Mouse (Mus musculus): Measurements from ENCODE around the gene Crim1. TPM values are rescaled to one million over a fixed set of nuclear protein-coding genes. Genes with fewer than 3 reads are reported as not detected.

Crim1 gene
- total RNA-seq, 1 experiment: 61.7 TPM

- in situ Hi-C loops (cut with MboI; ENCODE audit: low sequenced_read_pairs in 2 of 2, unreplicated experiment in 2 of 2): no loop called here
- no peak for DNase-seq (ENCODE audit: low read depth, low spot score)
- Histone ChIP-seq H3K27ac (ENCODE audit: insufficient read depth, low read depth, low read length, poor library complexity, severe bottlenecking) (no peak overlapping the region), H3K4me3 (ENCODE audit: insufficient read depth in 1 of 2, low read depth in 1 of 2, low read length in 2 of 2, poor library complexity in 1 of 2, severe bottlenecking in 1 of 2) (no peak overlapping the region), H3K9ac (ENCODE audit: insufficient read depth, low read depth, low read length, poor library complexity, severe bottlenecking) (no peak overlapping the region), H3K9me3 (ENCODE audit: control insufficient read depth, insufficient read depth, low read depth, low read length) (no peaks in the 10 kb centered on the region), H3K36me3 (ENCODE audit: control insufficient read depth, insufficient read depth, low read length, poor library complexity, severe bottlenecking) (peaks cover 8% of the 10 kb centered on the region; the same call in 1 of the 2 replicates), H3K4me1 (ENCODE audit: control insufficient read depth in 2 of 2, insufficient read depth in 2 of 2, low read length in 2 of 2, poor library complexity in 1 of 2) (no peaks in the 10 kb centered on the region)
- TF ChIP-seq HCFC1 (IDR thresholded peaks at IDR 0.05; ENCODE audit: borderline replicate concordance, insufficient read depth, low read length) (no peak), CHD2 (IDR thresholded peaks at IDR 0.05; ENCODE audit: low read depth, low read length) (no peak), ZC3H11A (IDR thresholded peaks at IDR 0.05; ENCODE audit: borderline replicate concordance, low read depth, low read length) (no peak), MAFK (IDR thresholded peaks at IDR 0.05; ENCODE audit: insufficient read depth, low read depth, low read length) (no peak), ZNF384 (IDR thresholded peaks at IDR 0.05; ENCODE audit: low read depth, low read length) (no peak)
Observed at GRCm38 (mm10) chr17:78401311-78401710, 201.3 kb downstream of the Crim1 start.

- H3K4me1 ChIP-seq (ENCODE audit: control insufficient read depth in 2 of 2, insufficient read depth in 2 of 2, low read length in 2 of 2, poor library complexity in 1 of 2): no peaks in the 10 kb centered on the region
- in situ Hi-C loops (cut with MboI; ENCODE audit: low sequenced_read_pairs in 2 of 2, unreplicated experiment in 2 of 2): no loop called here
- no peak for TF ChIP-seq CHD2 (IDR thresholded peaks at IDR 0.05; ENCODE audit: low read depth, low read length)
- no peak for TF ChIP-seq MAFK (IDR thresholded peaks at IDR 0.05; ENCODE audit: insufficient read depth, low read depth, low read length)
- no peak for TF ChIP-seq HCFC1 (IDR thresholded peaks at IDR 0.05; ENCODE audit: borderline replicate concordance, insufficient read depth, low read length)
- TF ChIP-seq ZNF384 (IDR thresholded peaks at IDR 0.05; ENCODE audit: low read depth, low read length): no peak
- TF ChIP-seq ZC3H11A (IDR thresholded peaks at IDR 0.05; ENCODE audit: borderline replicate concordance, low read depth, low read length): no peak
- H3K27ac ChIP-seq (ENCODE audit: insufficient read depth, low read depth, low read length, poor library complexity, severe bottlenecking): no peak overlapping the region
- H3K4me3 ChIP-seq (ENCODE audit: insufficient read depth in 1 of 2, low read depth in 1 of 2, low read length in 2 of 2, poor library complexity in 1 of 2, severe bottlenecking in 1 of 2): no peak overlapping the region
- H3K9ac ChIP-seq (ENCODE audit: insufficient read depth, low read depth, low read length, poor library complexity, severe bottlenecking): no peak overlapping the region
- peaks cover 8% of the 10 kb centered on the region; the same call in 1 of the 2 replicates for H3K36me3 ChIP-seq (ENCODE audit: control insufficient read depth, insufficient read depth, low read length, poor library complexity, severe bottlenecking)
- H3K9me3 ChIP-seq (ENCODE audit: control insufficient read depth, insufficient read depth, low read depth, low read length): no peaks in the 10 kb centered on the region
- DNase-seq (ENCODE audit: low read depth, low spot score): no peak
Observed at GRCm38 (mm10) chr17:78401713-78402112, 201.7 kb downstream of the Crim1 start.

GRCm38 (mm10) chr17:78402174-78402573 is 202.1 kb downstream of the Crim1 start:
- Histone ChIP-seq H3K4me3 (ENCODE audit: insufficient read depth in 1 of 2, low read depth in 1 of 2, low read length in 2 of 2, poor library complexity in 1 of 2, severe bottlenecking in 1 of 2) (no peak overlapping the region), H3K27ac (ENCODE audit: insufficient read depth, low read depth, low read length, poor library complexity, severe bottlenecking) (no peak overlapping the region), H3K4me1 (ENCODE audit: control insufficient read depth in 2 of 2, insufficient read depth in 2 of 2, low read length in 2 of 2, poor library complexity in 1 of 2) (no peaks in the 10 kb centered on the region; a peak in 1 of 4 replicates), H3K36me3 (ENCODE audit: control insufficient read depth, insufficient read depth, low read length, poor library complexity, severe bottlenecking) (peaks cover 8% of the 10 kb centered on the region; the same call in 1 of the 2 replicates), H3K9ac (ENCODE audit: insufficient read depth, low read depth, low read length, poor library complexity, severe bottlenecking) (no peak overlapping the region), H3K9me3 (ENCODE audit: control insufficient read depth, insufficient read depth, low read depth, low read length) (no peaks in the 10 kb centered on the region)
- TF ChIP-seq MAFK (IDR thresholded peaks at IDR 0.05; ENCODE audit: insufficient read depth, low read depth, low read length) (no peak), ZNF384 (IDR thresholded peaks at IDR 0.05; ENCODE audit: low read depth, low read length) (no peak), HCFC1 (IDR thresholded peaks at IDR 0.05; ENCODE audit: borderline replicate concordance, insufficient read depth, low read length) (no peak), CHD2 (IDR thresholded peaks at IDR 0.05; ENCODE audit: low read depth, low read length) (no peak), ZC3H11A (IDR thresholded peaks at IDR 0.05; ENCODE audit: borderline replicate concordance, low read depth, low read length) (no peak)
- no peak for DNase-seq (ENCODE audit: low read depth, low spot score)
- in situ Hi-C loops (cut with MboI; ENCODE audit: low sequenced_read_pairs in 2 of 2, unreplicated experiment in 2 of 2): no loop called here

GRCm38 (mm10) chr17:78403229-78403628 is 203.2 kb downstream of the Crim1 start:
- in situ Hi-C loops (cut with MboI; ENCODE audit: low sequenced_read_pairs in 2 of 2, unreplicated experiment in 2 of 2): no loop called here

More at GRCm38 (mm10) chr17:78403229-78403628, 203.2 kb downstream of the Crim1 start:
- Histone ChIP-seq H3K9ac (ENCODE audit: insufficient read depth, low read depth, low read length, poor library complexity, severe bottlenecking) (no peak overlapping the region), H3K4me3 (ENCODE audit: insufficient read depth in 1 of 2, low read depth in 1 of 2, low read length in 2 of 2, poor library complexity in 1 of 2, severe bottlenecking in 1 of 2) (no peak overlapping the region), H3K36me3 (ENCODE audit: control insufficient read depth, insufficient read depth, low read length, poor library complexity, severe bottlenecking) (peaks cover 8% of the 10 kb centered on the region; the same call in 1 of the 2 replicates), H3K4me1 (ENCODE audit: control insufficient read depth in 2 of 2, insufficient read depth in 2 of 2, low read length in 2 of 2, poor library complexity in 1 of 2) (peaks cover 0 to 3% of the 10 kb centered on the region in 2 experiments; a peak in 1 of 4 replicates), H3K27ac (ENCODE audit: insufficient read depth, low read depth, low read length, poor library complexity, severe bottlenecking) (no peak overlapping the region), H3K9me3 (ENCODE audit: control insufficient read depth, insufficient read depth, low read depth, low read length) (no peaks in the 10 kb centered on the region)
- TF ChIP-seq CHD2 (IDR thresholded peaks at IDR 0.05; ENCODE audit: low read depth, low read length) (no peak), HCFC1 (IDR thresholded peaks at IDR 0.05; ENCODE audit: borderline replicate concordance, insufficient read depth, low read length) (no peak), ZC3H11A (IDR thresholded peaks at IDR 0.05; ENCODE audit: borderline replicate concordance, low read depth, low read length) (no peak), ZNF384 (IDR thresholded peaks at IDR 0.05; ENCODE audit: low read depth, low read length) (no peak)
- DNase-seq (ENCODE audit: low read depth, low spot score): no peak
